Mouse (Mus musculus) adipocyte (in vitro differentiated cells): Measurements from ENCODE around the gene Olfr12.

Source experiments
- DNase-seq: peaks from one replicate; pipeline ENCODE4 v3.0.0-alpha.2; 2016; ENCODE audit warnings: low spot score

Gene Olfr12

DNA sequence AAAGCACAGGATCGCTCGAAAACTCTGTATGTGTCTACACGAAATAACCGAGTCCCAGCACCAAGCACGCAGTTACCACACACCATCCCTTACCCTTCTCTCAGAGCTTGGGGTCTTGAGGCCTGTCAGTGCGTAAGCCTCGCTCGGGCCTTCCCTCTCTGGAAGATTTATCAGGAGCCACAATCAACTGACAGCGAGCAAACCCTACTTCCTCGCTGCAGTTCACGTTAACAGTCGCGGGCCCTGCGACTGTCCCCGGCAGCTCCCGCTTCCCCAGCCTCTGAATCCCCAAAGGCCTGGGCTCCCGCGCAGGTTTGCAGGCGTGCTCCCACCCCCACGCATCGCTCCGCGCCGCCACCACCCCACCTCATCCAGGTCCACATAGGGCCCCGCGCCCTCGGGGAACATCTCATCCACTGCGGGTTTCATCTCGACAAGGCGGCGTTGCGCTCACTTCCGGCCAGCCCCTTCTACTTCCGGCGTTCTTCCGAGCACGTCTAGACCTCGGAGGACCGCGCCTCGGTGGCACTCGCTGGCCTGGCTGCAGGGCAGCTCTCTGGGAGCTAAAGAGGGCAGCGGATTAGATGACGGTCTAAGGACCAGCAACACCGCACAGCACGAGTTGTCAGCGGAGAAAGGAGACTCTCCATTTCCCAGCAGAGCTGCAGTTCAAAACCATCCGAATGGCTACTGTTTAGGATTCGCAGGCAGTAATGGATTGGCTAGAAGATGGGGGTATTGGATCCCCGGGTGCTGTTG, 24.1 kb downstream of the Olfr12 start, which contains the start of gene Cops9:
Gene Cops9 (minus strand): TSS at position 472 of the 759 bp plus-strand sequence.
- peak; percentile 89 for DNase-seq

DNA sequence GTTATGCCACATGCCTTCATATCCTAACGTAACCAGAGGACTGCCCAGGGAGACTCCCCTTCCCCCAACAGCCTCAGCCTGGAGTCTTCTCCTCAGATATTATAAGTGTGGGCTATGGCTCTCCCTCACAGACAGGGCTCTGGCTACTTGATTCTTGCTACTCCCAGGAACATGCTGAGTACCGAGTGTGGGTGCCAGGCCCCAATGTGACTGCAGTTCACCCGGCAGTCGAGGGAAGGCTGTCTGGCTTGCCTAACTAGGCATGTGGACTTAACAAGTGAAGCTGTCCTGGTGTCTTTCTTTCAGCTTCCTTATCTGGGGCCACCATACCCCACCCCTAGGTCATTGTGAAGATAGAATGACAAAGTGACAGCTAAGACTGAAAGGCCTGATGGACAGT, 26.1 kb downstream of the Olfr12 start:
- no peak for DNase-seq

- no peak for DNase-seq
Measured at GRCm38 (mm10) chr1:92644916-92645315, 27.3 kb downstream of the Olfr12 start.

GRCm38 (mm10) chr1:92646111-92646510, 28.5 kb downstream of the Olfr12 start:
- no peak for DNase-seq

DNA sequence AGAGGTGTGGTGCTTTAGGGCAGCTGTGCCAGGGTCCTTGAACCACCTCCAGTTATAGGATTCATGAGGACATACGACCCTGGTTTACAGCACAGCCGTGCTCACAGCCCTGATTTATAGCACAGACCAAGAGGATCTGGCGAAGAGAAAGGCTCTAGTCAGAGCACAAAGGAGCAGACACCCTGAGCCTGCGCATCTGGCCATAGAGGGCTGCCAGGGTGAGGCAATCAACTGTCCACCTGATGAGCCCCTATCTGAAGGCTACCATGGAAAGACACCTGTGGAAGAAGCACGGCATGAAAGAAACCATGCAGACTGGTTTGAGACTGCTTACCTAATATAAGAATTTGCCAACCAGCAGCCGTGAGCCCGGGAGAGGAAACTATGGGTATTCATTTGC, 29.0 kb downstream of the Olfr12 start:
- DNase-seq = no peak

- no peak for DNase-seq
Measured at GRCm38 (mm10) chr1:92647026-92647425, 29.4 kb downstream of the Olfr12 start.

- peak; percentile 70 for DNase-seq
Measured at GRCm38 (mm10) chr1:92647752-92648151, 30.2 kb downstream of the Olfr12 start.

DNA sequence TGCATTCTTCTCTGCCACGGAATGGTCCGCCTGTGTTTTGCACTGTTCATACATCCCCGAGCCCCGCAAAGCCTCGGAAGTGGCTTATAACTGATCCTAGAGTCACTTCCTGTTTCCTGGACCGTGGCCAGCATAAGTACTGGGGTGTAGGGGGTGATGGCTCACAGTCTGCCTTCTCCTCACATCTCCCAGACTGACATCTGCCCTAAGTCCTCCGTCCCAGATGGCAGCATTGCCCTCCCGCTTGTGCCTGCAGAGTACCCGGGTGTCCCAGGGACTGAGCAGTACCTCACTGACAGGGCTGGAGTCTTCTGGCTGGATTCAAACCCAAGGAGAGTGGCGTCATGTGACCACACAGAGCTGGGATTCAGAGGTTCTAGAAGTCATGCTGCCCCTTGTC, 30.6 kb downstream of the Olfr12 start:
- no peak for DNase-seq

DNA sequence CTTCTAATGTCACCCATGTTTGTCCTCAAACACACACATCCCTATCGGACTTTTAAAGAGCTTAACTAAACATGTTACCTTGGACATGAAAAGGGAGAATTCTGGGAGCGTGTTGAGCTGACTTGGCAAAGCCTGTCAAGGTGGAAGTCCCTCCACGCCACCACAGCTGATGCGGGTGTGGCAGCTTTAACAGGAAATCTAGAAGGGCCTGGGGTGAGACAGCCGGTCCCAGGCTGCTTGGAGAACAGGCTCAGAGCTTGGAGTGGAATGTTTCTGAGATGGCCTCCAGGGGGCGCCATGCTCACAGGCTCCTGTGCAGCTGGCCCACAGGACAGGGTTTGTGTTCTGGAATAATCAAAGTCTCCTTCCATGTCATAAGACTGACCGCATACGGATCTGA, 31.1 kb downstream of the Olfr12 start, which contains the start of gene Otos:
Gene Otos (minus strand): TSS at position 169 of the 400 bp plus-strand sequence.
- DNase-seq = peak; percentile 70

DNA sequence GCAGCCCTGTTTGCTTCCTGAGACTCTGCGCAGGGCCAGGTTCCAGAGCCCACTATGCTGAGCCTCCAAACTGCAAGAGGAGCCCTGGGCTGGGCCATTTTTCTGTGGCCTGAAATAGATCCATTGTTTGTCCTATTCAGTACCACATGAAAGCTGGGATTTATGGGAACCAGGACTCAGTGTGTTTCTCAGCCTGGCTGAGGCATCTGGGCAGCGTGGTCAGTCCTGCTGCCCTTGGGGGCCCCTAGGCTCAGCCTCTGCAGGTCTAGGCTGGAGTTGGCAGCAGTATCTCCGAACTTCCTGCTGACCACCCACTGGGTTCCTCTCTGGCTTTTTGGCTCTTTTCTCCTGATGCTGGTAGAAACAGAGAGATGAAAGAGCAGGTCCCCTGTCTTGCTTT, 33.9 kb downstream of the Olfr12 start:
- no peak for DNase-seq

GRCm38 (mm10) chr1:92653179-92653578, 35.6 kb downstream of the Olfr12 start:
- no peak for DNase-seq

DNA sequence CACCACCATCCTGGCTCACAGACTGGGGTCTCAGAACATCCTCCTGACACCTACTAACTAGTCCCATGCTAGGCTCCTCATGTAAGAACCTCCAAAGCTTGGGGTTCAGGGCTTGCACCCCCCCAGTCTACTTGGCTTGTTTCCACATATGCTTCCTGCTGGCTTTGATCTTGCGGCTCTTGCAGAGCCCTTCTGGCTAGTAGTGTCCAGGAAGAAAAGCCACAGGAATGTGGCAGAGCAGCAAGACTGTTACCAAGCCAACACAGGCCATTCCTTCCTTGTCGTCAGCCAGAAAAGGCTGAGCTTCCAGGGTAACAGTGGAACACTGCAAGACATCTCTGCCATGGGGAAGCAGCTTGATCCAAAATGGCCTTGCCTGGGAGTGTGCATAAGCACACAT, 37.1 kb downstream of the Olfr12 start:
- no peak for DNase-seq

DNA sequence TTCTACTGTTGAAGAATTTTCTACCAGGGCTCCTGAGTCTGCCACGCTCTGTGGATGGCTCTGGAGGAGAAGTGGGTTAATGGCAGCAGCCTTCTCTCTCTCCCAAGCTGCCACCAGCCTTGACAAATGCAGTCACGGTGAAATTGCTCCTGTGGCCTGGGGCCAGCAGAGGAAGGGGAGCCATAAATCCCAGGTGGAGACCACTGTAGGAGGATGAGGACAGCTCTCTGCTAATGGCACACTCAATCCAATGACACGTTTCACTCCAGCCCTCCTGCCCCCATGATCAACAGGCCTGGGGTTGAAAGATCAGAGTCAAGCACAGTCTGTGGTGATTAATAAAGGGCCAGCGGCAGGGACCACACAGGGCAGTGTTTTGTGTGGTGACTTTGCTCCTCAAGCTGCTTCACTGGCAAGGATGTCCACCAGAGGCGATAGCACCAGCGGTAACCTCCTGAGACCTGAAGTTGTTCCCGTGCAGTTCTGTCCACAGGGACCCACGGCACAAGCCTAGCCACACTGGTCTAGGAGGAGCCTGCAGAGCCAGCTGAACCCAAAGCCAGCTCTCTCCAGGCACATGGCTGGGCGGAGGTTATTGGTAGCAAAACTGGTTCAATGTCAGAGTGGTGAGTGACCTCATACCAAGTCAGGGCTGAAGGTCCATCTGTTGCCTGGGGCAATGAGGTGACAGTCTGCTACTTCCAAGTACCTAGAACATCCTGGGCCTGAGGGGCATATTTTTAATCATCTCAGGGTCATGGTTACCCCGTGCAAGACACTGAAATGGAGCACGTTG, 39.6 kb downstream of the Olfr12 start:
- DNase-seq = no peak

GRCm38 (mm10) chr1:92659392-92659791, 41.8 kb downstream of the Olfr12 start:
- DNase-seq = no peak

DNA sequence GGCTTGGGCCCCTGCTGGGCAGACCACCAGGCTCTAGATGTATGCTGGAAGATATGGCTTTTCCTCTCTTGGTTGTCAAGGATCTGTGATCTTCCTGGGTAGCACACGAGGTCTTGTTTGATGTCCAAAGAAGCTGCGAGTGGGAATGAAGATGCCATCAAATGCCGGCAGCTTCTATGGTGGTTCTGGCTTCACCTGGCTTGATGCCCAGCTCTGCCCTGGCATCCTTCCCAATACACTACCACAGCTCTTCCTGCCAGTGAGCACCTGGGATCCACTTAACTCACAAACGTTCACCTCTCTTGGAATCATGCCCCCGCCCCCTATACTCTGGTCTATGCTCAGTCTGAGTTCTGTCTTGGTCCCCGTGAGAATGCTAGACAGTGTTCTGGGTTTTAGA, 49.5 kb downstream of the Olfr12 start:
- DNase-seq = no peak

DNA sequence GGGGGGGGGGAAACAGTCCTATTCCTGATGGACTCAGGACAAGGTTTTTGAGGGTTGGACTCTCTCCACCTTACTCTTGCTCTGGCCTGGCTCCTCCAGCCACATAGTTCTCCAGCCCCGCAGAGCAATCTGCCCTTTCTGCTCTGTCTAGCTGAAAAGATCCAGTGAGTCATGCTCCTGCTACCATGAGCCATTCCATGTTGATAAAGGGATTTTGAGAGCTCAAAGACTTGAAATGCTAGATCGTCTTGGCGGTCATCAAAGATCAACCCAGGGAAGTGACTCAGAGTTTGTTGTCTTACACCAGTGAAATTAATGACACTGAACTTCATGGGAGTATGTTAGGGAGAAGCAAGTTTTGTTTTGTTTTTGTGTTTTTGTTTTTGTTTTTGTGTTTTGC, 51.8 kb downstream of the Olfr12 start:
- DNase-seq = no peak

GRCm38 (mm10) chr1:92671326-92671725, 53.7 kb downstream of the Olfr12 start:
- no peak for DNase-seq
